Mouse (Mus musculus): Measurements from ENCODE around the gene Lrig1. TPM values are rescaled to one million over a fixed set of nuclear protein-coding genes. Genes with fewer than 3 reads are reported as not detected.

Lrig1 gene
- total and polyA plus RNA-seq, 2 experiments from 2014 or later: 16.6 to 90.8 TPM

- no peak for ATAC-seq (ENCODE audit: low FRiP score)
Measured at GRCm38 (mm10) chr6:94729847-94730246, 29.9 kb upstream of the Lrig1 start.

GRCm38 (mm10) chr6:94729132-94729531, 29.2 kb upstream of the Lrig1 start:
- no peak for TF ChIP-seq CTCF (IDR thresholded peaks at IDR 0.05)
- Histone ChIP-seq H3K36me3 (ENCODE audit: insufficient read depth, low read length) (no peaks in the 10 kb centered on the region), H3K27me3 (ENCODE audit: insufficient read depth, low read length) (no peaks in the 10 kb centered on the region), H3K9me3 (ENCODE audit: low read length) (no peaks in the 10 kb centered on the region), H3K27ac (ENCODE audit: low read depth, low read length) (no peak overlapping the region), H3K4me3 (ENCODE audit: low read depth, low read length) (no peak overlapping the region), H3K9ac (replicated peaks; ENCODE audit: low read length, poor library complexity, severe bottlenecking) (no peak overlapping the region), H3K4me1 (ENCODE audit: insufficient read depth, low read length) (no peaks in the 10 kb centered on the region), H3K4me2 (ENCODE audit: low read depth, low read length, poor library complexity, severe bottlenecking) (no peak overlapping the region)
- WGBS: 29% methylated on average over 3 of the region's 3 CpGs
- no peak for ATAC-seq (ENCODE audit: low FRiP score)
- peak; percentile 42 for DNase-seq (ENCODE audit: low spot score)

More at GRCm38 (mm10) chr6:94729847-94730246, 29.9 kb upstream of the Lrig1 start:
- no peaks in the 10 kb centered on the region for H3K9me3 ChIP-seq (ENCODE audit: low read length)
- no peaks in the 10 kb centered on the region for H3K36me3 ChIP-seq (ENCODE audit: insufficient read depth, low read length)
- H3K9ac ChIP-seq (replicated peaks; ENCODE audit: low read length, poor library complexity, severe bottlenecking): no peak overlapping the region
- H3K4me2 ChIP-seq (ENCODE audit: low read depth, low read length, poor library complexity, severe bottlenecking): peak overlapping the region; percentile 23; the same call in 1 of the 2 replicates
- H3K4me3 ChIP-seq (ENCODE audit: low read depth, low read length): no peak overlapping the region
- peak; percentile 28 for DNase-seq (ENCODE audit: low spot score)
- H3K4me1 ChIP-seq (ENCODE audit: insufficient read depth, low read length): no peaks in the 10 kb centered on the region
- no peaks in the 10 kb centered on the region for H3K27me3 ChIP-seq (ENCODE audit: insufficient read depth, low read length)
- H3K27ac ChIP-seq (ENCODE audit: low read depth, low read length): no peak overlapping the region
- 40% methylated on average over 18 of the region's 18 CpGs for WGBS
- TF ChIP-seq CTCF (IDR thresholded peaks at IDR 0.05): no peak

DNA sequence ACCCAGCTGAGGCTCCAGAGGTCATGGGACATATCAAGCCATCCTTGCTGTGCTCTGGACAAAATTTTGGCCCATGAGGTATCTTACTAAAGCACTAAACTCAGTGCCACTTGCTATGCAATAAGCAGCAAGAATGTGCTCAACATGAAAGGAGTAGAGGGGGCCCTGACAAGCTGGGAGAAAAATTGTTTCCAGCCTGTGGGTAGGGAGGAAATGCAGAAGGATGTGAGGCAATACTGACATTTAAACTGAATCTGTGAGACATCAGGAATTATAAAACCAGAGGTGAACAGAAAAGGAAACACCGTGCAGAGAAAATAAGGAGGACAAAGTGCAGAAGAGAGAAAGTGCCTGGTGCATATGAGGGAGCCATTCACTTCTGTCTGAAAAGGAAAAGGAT, 24.7 kb upstream of the Lrig1 start:
- H3K27me3 ChIP-seq (ENCODE audit: insufficient read depth, low read length): no peaks in the 10 kb centered on the region
- no peak for ATAC-seq (ENCODE audit: low FRiP score)
- no peak for DNase-seq (ENCODE audit: low spot score)
- H3K36me3 ChIP-seq (ENCODE audit: insufficient read depth, low read length): no peaks in the 10 kb centered on the region
- no peak overlapping the region for H3K27ac ChIP-seq (ENCODE audit: low read depth, low read length)
- H3K4me2 ChIP-seq (ENCODE audit: low read depth, low read length, poor library complexity, severe bottlenecking): no peak overlapping the region
- no peak overlapping the region for H3K4me3 ChIP-seq (ENCODE audit: low read depth, low read length)
- H3K4me1 ChIP-seq (ENCODE audit: insufficient read depth, low read length): no peaks in the 10 kb centered on the region
- no peak overlapping the region for H3K9ac ChIP-seq (replicated peaks; ENCODE audit: low read length, poor library complexity, severe bottlenecking)
- WGBS: 93% methylated on average over 1 of the region's 1 CpGs
- H3K9me3 ChIP-seq (ENCODE audit: low read length): no peaks in the 10 kb centered on the region
- TF ChIP-seq CTCF (IDR thresholded peaks at IDR 0.05): no peak

DNA sequence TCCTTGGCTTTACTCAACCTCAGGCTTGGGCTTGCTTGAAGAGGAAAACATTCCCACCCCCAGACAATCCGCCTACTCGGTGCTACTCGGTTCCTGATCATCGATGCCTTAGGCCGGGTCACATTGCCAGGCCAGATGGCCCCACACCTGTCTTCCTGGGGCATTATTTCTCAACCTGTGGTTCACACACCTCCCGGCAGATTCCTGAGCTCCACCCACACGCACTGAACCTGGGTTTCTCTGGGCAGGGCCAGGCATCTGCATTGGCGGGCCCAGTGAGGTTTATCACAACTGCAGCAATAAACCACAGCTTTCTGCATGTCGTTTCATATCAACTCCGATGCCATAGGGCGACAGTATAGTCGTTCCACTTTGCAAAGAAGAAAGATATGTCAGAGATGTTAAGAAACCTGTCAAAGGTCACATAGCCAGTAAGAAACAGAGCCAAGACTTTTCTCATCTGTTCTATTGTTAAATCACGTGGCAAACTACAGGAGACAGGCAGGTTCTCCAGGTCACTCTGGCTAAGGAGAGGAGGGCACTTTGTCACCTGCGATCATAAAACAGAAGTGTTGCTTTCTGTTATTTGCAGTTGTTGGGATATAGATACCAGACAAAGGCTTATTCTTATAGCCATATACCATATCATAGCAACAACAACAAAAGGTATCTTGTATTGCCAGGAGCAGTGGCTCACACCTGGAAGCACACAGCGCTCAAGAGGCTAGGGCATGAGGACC, 18.8 kb upstream of the Lrig1 start:
- Histone ChIP-seq H3K4me3 (ENCODE audit: low read depth, low read length) (no peak overlapping the region), H3K27me3 (ENCODE audit: insufficient read depth, low read length) (no peaks in the 10 kb centered on the region), H3K36me3 (ENCODE audit: insufficient read depth, low read length) (no peaks in the 10 kb centered on the region), H3K9me3 (ENCODE audit: low read length) (no peaks in the 10 kb centered on the region), H3K4me2 (ENCODE audit: low read depth, low read length, poor library complexity, severe bottlenecking) (no peak overlapping the region), H3K4me1 (ENCODE audit: insufficient read depth, low read length) (no peaks in the 10 kb centered on the region), H3K9ac (replicated peaks; ENCODE audit: low read length, poor library complexity, severe bottlenecking) (no peak overlapping the region), H3K27ac (ENCODE audit: low read depth, low read length) (no peak overlapping the region)
- DNase-seq (ENCODE audit: low spot score) (no peak), ATAC-seq (ENCODE audit: low FRiP score) (no peak)
- no peak for TF ChIP-seq CTCF (IDR thresholded peaks at IDR 0.05)
- WGBS: 91% methylated on average over 15 of the region's 15 CpGs

- H3K4me1 ChIP-seq (ENCODE audit: insufficient read depth, low read length): no peaks in the 10 kb centered on the region
- DNase-seq (ENCODE audit: low spot score): peak; percentile 83
- H3K9me3 ChIP-seq (ENCODE audit: low read length): no peaks in the 10 kb centered on the region
- peak; percentile 73; the same call in 1 of the 2 replicates for ATAC-seq (ENCODE audit: low FRiP score)
- H3K27me3 ChIP-seq (ENCODE audit: insufficient read depth, low read length): no peaks in the 10 kb centered on the region
- no peak overlapping the region for H3K27ac ChIP-seq (ENCODE audit: low read depth, low read length)
- TF ChIP-seq CTCF (IDR thresholded peaks at IDR 0.05): no peak
- no peak overlapping the region for H3K4me3 ChIP-seq (ENCODE audit: low read depth, low read length)
- H3K36me3 ChIP-seq (ENCODE audit: insufficient read depth, low read length): no peaks in the 10 kb centered on the region
- 47% methylated on average over 7 of the region's 7 CpGs for WGBS
- no peak overlapping the region for H3K9ac ChIP-seq (replicated peaks; ENCODE audit: low read length, poor library complexity, severe bottlenecking)
- H3K4me2 ChIP-seq (ENCODE audit: low read depth, low read length, poor library complexity, severe bottlenecking): no peak overlapping the region
Measured at GRCm38 (mm10) chr6:94717705-94718489, 17.9 kb upstream of the Lrig1 start.

- Histone ChIP-seq H3K4me2 (ENCODE audit: low read depth, low read length, poor library complexity, severe bottlenecking) (no peak overlapping the region), H3K27ac (ENCODE audit: low read depth, low read length) (no peak overlapping the region), H3K27me3 (ENCODE audit: insufficient read depth, low read length) (no peaks in the 10 kb centered on the region), H3K4me1 (ENCODE audit: insufficient read depth, low read length) (no peaks in the 10 kb centered on the region), H3K9ac (replicated peaks; ENCODE audit: low read length, poor library complexity, severe bottlenecking) (no peak overlapping the region), H3K36me3 (ENCODE audit: insufficient read depth, low read length) (no peaks in the 10 kb centered on the region), H3K4me3 (ENCODE audit: low read depth, low read length) (no peak overlapping the region), H3K9me3 (ENCODE audit: low read length) (no peaks in the 10 kb centered on the region)
- no peak for TF ChIP-seq CTCF (IDR thresholded peaks at IDR 0.05)
- DNase-seq (ENCODE audit: low spot score) (no peak), ATAC-seq (ENCODE audit: low FRiP score) (no peak)
- 42% methylated on average over 4 of the region's 4 CpGs for WGBS
Measured at GRCm38 (mm10) chr6:94715645-94715940, 15.6 kb upstream of the Lrig1 start.

Measured in midbrain, postnatal 0 days (tissue).